Mouse (Mus musculus) liver, postnatal 0 days (tissue): Measurements from ENCODE around the gene Myom1.

Source experiments
- CTCF ChIP-seq: sonication (generic); IDR thresholded peaks from 2 replicates; pipeline ENCODE4 v1.5.1; 2016; ENCODE audit warnings: antibody characterized with exemption, low read depth
- EP300 ChIP-seq: IDR thresholded peaks from 2 replicates; pipeline ENCODE4 v1.6.1; 2016; ENCODE audit warnings: antibody characterized with exemption, low read depth, mild to moderate bottlenecking

DNA sequence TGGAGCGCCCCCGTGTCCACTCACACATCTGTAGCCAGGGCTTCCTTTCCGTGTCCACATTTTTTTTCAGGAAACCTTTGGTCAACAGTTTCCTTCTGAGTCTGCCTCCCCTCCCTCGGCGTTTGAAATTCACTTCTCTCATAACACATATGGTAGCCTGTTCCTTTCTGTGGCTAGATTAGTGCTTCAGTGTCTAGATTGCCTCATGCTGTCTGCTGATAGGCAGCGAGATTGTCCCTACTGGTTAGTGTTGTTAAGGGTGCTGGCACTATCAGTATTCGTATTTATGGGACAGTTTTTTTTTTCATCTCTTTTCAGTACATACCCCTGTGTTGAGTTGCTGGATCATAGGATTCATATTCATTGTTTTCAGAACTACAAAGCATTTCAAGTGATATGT is 54.0 kb downstream of the Myom1 start:
- no peak for TF ChIP-seq CTCF
- no peak for TF ChIP-seq EP300
